Mouse (Mus musculus) G1E-ER4 (cell line): ENCODE results near the gene Fkbp2. TPM values are rescaled to one million over a fixed set of nuclear protein-coding genes. Genes with fewer than 3 reads are reported as not detected.

Experiments used
- GATA1 ChIP-seq: IDR thresholded peaks from one replicate; pipeline ENCODE4 v1.8.0; 2012; ENCODE audit warnings: low read length, inconsistent platforms
- polyA plus RNA-seq: library from polyadenylated mRNA; stranded (reverse); fragments of >175 nt; gene quantifications from 2 replicates; pipeline ENCODE4 v1.2.3, GENCODE M21; 2012

Fkbp2 gene
- polyA plus RNA-seq, 1 experiment = 256 TPM

- TF ChIP-seq GATA1 = no peak
Observed at GRCm38 (mm10) chr19:6994002-6994401, 13.7 kb upstream of the Fkbp2 start.

DNA sequence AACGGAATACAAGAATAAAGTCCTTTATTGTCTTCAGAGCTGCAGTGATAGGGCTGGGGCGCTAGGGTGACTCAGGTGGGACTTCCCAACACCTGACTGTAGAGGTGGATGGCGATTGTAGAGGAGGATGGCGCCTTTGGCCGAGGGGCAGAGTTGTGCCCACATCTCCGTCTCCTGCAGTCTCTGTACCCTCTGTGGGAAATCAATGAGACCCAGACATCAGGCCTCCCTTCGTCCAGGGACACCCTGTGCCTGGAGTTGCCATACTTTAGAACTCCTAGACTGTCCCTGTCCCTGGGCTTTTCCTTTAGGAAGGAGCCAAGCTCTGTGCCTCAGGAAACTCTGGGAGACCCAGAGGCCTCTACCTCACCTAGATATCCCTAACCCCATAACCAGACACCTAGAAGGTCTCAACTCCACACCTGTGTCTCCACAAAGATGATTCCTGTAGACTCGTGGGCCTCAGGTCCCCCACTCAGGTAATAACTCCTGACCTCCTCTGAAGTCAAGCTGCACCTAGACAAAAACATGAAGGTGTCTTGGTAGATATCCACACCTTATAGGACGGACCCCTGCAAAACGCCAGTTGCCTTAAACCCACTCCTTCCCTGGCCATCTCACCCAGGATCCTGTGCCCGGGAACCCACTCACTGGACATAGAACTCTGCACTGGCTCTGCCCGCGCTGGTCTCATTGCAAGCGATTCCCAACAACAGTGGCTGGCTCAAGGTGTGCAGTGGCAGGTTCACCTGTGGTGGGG is 12.9 kb upstream of the Fkbp2 start:
- TF ChIP-seq GATA1 = no peak

- TF ChIP-seq GATA1 = no peak
Observed at GRCm38 (mm10) chr19:6992011-6992858, 11.9 kb upstream of the Fkbp2 start, which contains the start of gene Dnajc4. TSS of gene Dnajc4 (minus strand) at chr19:6992572.

GRCm38 (mm10) chr19:6990712-6991111 is 10.4 kb upstream of the Fkbp2 start:
- no peak for TF ChIP-seq GATA1

- no peak for TF ChIP-seq GATA1
Observed at GRCm38 (mm10) chr19:6989251-6989650, 8.9 kb upstream of the Fkbp2 start.

- TF ChIP-seq GATA1 = no peak
Observed at GRCm38 (mm10) chr19:6987904-6988285, 7.6 kb upstream of the Fkbp2 start.

DNA sequence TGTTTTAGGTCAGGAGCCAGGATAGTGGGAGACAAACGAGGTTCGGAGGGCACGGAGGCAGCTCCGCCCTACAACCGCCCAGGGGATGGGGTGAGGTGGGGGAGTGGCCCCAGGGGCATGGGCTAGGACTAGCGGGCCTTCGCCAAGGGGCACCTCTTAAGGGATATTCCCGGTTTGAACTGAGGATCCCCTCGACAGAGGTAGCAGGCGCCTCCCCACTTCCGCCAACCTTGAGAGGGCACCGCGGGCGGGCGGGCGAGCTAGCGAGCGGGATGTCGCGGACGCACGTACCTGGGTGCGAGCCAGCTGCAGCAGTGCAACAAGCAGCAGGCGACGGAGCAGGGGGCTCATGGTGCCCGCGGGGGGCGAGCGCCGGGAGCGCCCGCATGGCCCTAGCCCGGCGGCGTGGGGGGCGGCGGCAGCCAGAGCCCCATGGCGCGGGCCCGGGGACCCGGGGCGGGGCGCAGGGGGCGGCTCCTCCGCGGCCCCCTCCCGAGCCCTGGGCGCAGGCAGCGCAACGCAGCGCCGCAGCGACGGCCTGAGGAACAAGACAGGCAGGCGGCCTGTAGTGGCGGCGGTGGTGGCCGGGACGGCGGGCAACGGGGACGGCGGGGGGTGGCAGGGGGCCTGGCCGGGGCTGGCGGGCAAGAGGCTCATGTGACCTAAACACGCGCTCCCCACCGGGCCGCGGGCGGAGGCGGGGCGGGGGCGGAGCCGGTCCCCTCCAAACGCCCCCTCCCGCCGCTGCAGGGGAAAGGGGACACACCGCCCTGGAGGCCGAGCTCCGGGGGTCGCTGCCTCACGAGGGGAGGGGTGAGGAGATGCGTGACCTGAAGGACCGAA is 7.0 kb upstream of the Fkbp2 start, which contains the start of gene Vegfb:
TSS of gene Vegfb (minus strand) at position 591 of the 843 bp plus-strand sequence.
- TF ChIP-seq GATA1 = no peak

DNA sequence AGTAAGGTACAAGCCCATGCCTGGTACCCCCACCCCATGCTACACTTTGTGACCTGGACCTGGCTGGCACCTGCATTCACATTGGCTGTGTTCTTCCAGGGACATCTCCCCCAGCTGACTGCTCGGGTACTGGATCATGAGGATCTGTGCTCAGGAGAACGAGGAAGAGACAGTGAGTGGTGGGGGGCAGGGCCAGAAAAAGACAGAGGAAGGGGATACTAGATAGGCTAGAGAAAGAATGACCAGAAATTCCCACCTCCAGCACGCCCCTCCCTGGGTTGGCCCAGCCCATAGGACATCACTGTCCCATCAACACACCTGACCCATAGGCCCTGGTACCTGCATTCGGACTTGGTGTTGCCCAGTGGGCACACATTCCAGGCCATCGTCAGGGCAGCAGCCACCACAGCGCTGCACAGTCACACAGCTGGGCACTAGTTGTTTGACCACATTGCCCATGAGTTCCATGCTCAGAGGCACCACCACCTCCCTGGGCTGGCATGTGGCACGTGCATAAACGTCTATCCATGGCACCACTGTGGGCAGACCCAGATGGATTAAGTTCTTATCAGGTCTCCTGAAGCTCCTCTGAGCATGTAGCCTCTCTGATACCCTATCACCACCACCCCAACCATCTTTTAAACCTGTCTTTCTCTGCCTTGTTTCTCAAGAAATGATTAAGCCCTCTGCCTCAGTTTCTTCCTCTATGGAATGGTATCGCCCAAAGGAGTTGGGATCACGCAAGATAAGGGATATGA is 5.8 kb upstream of the Fkbp2 start:
- no peak for TF ChIP-seq GATA1

DNA sequence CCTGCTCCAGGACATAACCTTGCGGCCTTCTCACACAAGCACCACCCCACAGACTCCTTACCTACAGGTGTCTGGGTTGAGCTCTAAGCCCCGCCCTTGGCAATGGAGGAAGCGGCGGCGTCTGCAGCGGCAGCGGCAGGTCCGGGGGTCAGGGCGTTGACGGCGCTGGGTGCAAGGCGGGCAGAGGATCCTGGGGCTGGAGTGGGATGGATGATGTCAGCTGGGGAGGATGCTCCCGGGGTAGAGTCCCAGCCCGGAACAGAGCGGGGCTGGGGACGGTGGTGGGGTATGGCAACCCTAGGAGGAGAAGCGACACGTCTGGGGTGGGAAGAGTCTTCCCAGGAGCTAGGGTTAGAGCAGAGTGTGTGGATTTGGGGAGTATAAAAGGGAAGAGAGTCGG is 5.0 kb upstream of the Fkbp2 start:
- TF ChIP-seq GATA1 = no peak

DNA sequence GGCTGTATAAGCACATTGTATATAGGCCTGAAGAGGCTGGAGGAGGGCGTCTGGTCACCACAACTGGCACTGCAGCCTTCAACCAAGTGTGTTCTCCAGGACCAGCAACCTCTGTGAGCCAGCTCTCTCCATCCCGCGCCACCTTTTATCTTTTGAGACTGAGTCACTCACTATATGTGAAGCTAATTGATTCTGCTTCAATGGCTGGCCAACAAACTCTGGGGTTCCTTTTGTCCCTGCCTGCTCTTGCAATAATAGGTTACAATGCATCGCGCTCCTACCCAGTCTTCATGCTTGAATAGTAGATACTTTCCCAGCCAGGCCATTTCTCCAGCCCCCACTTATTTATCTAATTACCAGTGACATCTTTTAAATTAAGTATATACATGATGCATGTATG is 3.3 kb upstream of the Fkbp2 start:
- no peak for TF ChIP-seq GATA1

DNA sequence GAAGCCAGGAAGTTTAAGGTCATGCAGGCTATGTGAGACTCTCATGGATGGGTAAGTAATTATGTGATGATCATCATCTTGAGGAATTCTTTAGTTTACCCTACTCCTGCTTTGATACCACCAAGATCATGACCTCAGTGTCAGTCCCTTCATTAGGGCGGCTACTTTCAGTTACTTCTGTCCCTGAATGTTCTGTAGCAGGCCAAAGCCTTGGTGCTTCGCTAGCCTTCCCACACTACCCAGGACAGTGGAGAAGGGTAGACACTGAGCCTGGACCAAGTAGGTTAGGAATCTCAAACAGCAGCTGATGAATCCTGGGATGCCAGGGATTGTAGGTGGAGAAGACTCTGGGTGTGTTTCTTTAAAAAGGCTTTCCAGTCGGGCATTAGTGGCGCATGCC is 1.2 kb upstream of the Fkbp2 start:
- no peak for TF ChIP-seq GATA1

GRCm38 (mm10) chr19:6979486-6980380 is 568 bp downstream of the Fkbp2 start:
- TF ChIP-seq GATA1 = no peak

GRCm38 (mm10) chr19:6979001-6979479 is 1.3 kb downstream of the Fkbp2 start:
- no peak for TF ChIP-seq GATA1

GRCm38 (mm10) chr19:6978639-6978974 is 1.7 kb downstream of the Fkbp2 start:
- TF ChIP-seq GATA1 = no peak
